Mouse (Mus musculus): ENCODE results near the gene Agap2. TPM values are rescaled to one million over a fixed set of nuclear protein-coding genes. Genes with fewer than 3 reads are reported as not detected.
"Not testable (repeated sequence)": the region's sequence is repeated elsewhere in the genome, so short reads cannot be mapped to it uniquely, and the experiment has no call there.

Agap2 gene
- polyA plus RNA-seq, 1 experiment from 2014 or later = 8.1 TPM

DNA sequence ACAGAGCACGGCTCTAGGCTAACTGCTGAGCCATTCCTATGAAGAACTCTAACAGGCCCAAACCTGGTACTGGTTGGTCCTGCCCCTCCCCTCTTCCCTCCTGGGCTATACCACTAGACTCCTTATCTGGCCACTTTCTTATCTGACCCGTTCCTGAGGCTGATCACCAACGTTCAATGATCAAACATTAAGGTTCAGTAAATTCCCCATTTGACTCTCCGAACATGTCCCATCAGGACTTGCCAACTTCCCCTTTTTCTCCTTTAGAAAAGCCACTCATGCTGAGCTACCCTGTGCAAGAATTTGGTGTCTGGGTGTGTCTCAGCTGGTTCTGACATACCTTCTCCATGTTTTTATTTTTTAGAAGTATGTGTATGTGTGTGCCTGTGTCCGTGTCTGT is 51.5 kb downstream of the Agap2 start:
- no peak overlapping the region for H3K4me2 ChIP-seq (ENCODE audit: low read length)
- H3K4me1 ChIP-seq (ENCODE audit: control insufficient read depth, insufficient read depth, low read length) = peaks cover 17% of the 10 kb centered on the region; the same call in 1 of the 2 replicates
- H3K9ac ChIP-seq (replicated peaks; ENCODE audit: low read length) = no peak overlapping the region
- H3K9me3 ChIP-seq (ENCODE audit: control insufficient read depth, low read length) = no peaks in the 10 kb centered on the region
- H3K4me3 ChIP-seq (replicated peaks; ENCODE audit: low read depth, low read length) = no peak overlapping the region
- H3K36me3 ChIP-seq (ENCODE audit: control insufficient read depth, insufficient read depth, low read length) = no peaks in the 10 kb centered on the region
- no peak for DNase-seq
- H3K27me3 ChIP-seq (ENCODE audit: control insufficient read depth, insufficient read depth, low read length) = no peaks in the 10 kb centered on the region
- no peak overlapping the region for H3K27ac ChIP-seq (replicated peaks; ENCODE audit: low read depth, low read length)
- no peak for ATAC-seq (ENCODE audit: low FRiP score, low TSS enrichment)
- WGBS = 88% methylated on average over 5 of the region's 5 CpGs

DNA sequence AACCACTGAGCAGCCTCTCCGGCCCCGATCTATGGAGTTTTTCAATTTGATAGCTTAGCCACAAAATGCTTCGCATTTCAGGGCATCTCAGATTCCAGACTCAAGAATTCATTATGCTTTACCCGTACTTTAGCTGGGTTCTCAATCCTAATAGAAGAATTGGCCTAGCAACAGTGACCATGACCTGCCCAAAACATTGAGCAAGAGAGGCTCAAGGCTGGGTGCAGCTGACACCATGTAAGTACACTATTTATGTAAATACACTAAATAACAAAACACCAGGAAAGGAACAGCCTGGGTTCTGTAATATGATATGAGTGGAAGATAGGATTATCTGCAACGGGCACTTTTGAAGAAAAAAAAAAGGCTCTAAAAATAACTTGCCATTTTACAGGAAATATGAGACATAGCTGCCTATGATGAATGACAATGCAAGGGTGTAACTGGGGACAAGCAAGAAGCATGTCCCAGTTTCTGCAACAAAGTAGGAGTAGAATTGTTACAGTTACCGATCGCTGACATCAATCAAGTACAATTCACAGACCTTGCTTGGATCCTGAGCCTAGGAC is 52.7 kb downstream of the Agap2 start:
- Histone ChIP-seq H3K4me1 (ENCODE audit: control insufficient read depth, insufficient read depth, low read length) (peaks cover 6% of the 10 kb centered on the region; the same call in 1 of the 2 replicates), H3K4me2 (ENCODE audit: low read length) (no peak overlapping the region), H3K4me3 (replicated peaks; ENCODE audit: low read depth, low read length) (no peak overlapping the region), H3K9me3 (ENCODE audit: control insufficient read depth, low read length) (no peaks in the 10 kb centered on the region), H3K27me3 (ENCODE audit: control insufficient read depth, insufficient read depth, low read length) (no peaks in the 10 kb centered on the region), H3K27ac (replicated peaks; ENCODE audit: low read depth, low read length) (no peak overlapping the region), H3K36me3 (ENCODE audit: control insufficient read depth, insufficient read depth, low read length) (no peaks in the 10 kb centered on the region), H3K9ac (replicated peaks; ENCODE audit: low read length) (no peak overlapping the region)
- no peak for ATAC-seq (ENCODE audit: low FRiP score, low TSS enrichment)
- no peak for DNase-seq
- 88% methylated on average over 7 of the region's 7 CpGs for WGBS

DNA sequence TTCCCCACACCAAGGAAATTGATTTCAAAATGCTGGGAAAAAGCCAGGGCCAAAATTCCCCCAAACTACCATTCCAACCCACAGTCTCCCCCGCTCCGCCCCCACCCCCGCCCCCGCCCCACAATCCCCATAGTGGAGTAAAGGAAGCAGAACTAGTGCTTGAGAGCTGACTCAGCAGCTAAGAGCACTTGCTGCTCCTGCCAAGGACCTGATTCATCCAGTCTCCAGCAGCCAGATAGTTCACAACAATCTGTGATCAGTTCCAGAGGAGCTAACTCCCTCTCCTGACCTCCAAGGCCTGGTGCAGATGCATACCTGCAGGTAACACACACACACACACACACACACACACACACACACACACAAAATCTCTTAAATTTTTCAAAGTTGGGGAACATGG is 54.3 kb downstream of the Agap2 start:
- Histone ChIP-seq H3K4me3 (replicated peaks; ENCODE audit: low read depth, low read length) (no peak overlapping the region), H3K9ac (replicated peaks; ENCODE audit: low read length) (no peak overlapping the region), H3K27ac (replicated peaks; ENCODE audit: low read depth, low read length) (no peak overlapping the region), H3K4me1 (ENCODE audit: control insufficient read depth, insufficient read depth, low read length) (no peaks in the 10 kb centered on the region), H3K9me3 (ENCODE audit: control insufficient read depth, low read length) (no peaks in the 10 kb centered on the region), H3K27me3 (ENCODE audit: control insufficient read depth, insufficient read depth, low read length) (no peaks in the 10 kb centered on the region), H3K36me3 (ENCODE audit: control insufficient read depth, insufficient read depth, low read length) (no peaks in the 10 kb centered on the region), H3K4me2 (ENCODE audit: low read length) (no peak overlapping the region)
- ATAC-seq (ENCODE audit: low FRiP score, low TSS enrichment) (no peak), DNase-seq (no peak)
- 80% methylated on average over 4 of the region's 4 CpGs for WGBS

DNA sequence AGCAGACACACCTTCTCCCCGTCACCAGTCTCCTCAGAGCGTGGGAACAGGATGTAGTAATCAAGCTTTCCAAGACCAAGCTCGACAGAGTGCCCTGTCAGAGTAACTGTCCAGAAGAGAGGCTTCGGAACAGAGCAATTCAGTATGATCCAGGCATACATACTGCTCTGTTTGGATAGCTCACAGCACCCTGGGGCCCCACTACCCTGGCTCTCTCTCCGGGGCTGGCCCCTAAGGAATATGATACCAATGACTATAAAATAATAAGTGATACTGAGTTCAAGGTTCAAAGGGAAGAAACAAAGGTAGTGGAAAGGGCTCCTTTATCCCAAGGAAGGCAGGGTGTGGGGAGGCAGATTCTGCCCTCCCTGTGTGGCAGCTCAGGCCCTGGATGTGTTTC is 57.4 kb downstream of the Agap2 start:
- Histone ChIP-seq H3K4me2 (ENCODE audit: low read length) (no peak overlapping the region), H3K4me3 (replicated peaks; ENCODE audit: low read depth, low read length) (no peak overlapping the region)
- 79% methylated on average over 5 of the region's 5 CpGs for WGBS

DNA sequence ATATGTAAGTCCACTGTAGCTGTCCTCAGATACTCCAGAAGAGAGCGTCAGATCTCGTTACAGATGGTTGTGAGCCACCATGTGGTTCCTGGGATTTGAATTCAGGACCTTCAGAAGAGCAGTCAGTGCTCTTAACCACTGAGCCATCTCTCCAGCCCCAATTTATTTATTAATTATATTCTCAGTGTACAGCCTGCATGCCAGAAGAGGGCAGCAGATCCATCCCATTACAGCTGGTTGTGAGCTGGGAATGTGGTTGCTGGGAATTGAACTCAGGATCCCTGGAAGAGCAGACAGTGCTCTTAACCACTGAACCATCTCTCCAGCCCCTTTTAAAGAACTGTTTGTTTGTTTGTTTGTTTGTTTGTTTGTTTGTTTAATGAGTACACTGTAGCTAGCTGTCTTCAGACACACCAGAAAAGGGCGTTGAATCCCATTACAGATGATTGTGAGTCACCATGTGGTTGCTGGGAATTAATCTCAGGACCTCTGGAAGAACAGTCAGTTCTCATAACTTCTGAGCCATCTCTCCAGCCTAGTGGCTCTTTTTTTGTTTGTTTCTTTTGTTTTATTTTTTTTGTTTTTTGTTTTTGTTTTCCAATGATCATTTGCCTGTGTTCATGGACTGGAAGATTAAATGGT is 59.4 kb downstream of the Agap2 start:
- H3K27me3 ChIP-seq (ENCODE audit: control insufficient read depth, insufficient read depth, low read length); H3K36me3 ChIP-seq (ENCODE audit: control insufficient read depth, insufficient read depth, low read length); H3K27ac ChIP-seq (replicated peaks; ENCODE audit: low read depth, low read length); H3K4me2 ChIP-seq (ENCODE audit: low read length); H3K9me3 ChIP-seq (ENCODE audit: control insufficient read depth, low read length); H3K4me3 ChIP-seq (replicated peaks; ENCODE audit: low read depth, low read length); H3K9ac ChIP-seq (replicated peaks; ENCODE audit: low read length); ATAC-seq (ENCODE audit: low FRiP score, low TSS enrichment); H3K4me1 ChIP-seq (ENCODE audit: control insufficient read depth, insufficient read depth, low read length): not testable (repeated sequence)
- DNase-seq = peak; percentile 25
- 88% methylated on average over 3 of the region's 3 CpGs for WGBS

More for the DNA sequence above, 57.4 kb downstream of the Agap2 start:
- Histone ChIP-seq H3K27me3 (ENCODE audit: control insufficient read depth, insufficient read depth, low read length) (no peaks in the 10 kb centered on the region), H3K36me3 (ENCODE audit: control insufficient read depth, insufficient read depth, low read length) (no peaks in the 10 kb centered on the region), H3K9me3 (ENCODE audit: control insufficient read depth, low read length) (no peaks in the 10 kb centered on the region), H3K27ac (replicated peaks; ENCODE audit: low read depth, low read length) (no peak overlapping the region), H3K9ac (replicated peaks; ENCODE audit: low read length) (no peak overlapping the region), H3K4me1 (ENCODE audit: control insufficient read depth, insufficient read depth, low read length) (no peaks in the 10 kb centered on the region)
- DNase-seq = no peak
- no peak for ATAC-seq (ENCODE audit: low FRiP score, low TSS enrichment)

DNA sequence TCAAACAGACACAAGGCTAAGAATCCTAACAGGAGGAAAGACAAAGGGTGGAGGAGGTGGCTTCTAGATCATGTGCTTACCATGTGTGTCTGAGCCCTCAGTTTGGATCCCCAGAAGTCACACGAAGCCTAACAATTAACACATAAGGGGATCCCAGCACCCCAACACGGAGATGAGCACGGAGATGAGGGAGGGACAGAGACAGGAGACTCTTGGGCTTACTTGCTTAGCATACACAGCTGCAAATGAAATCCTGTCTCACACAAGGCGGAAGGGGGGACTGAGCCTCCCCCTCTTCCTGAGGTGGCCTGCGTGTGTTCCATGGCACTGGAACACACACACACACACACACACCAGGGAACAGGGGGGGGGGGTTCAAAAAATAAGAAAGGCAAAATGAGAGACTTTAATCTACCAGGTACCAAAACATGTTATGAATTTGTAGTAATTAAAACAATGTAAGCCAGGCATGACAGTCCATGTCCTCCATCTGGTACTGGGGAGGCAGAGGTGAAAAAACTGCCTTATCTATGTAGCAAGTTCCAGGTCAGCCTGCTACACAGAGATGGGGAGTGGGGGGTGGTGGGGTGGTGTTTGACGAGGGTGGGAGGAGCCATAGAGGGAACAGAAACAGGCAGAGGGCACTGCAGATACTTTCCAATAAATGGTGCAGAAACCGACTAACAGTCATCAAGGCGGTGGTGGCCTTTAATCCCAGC is 60.2 kb downstream of the Agap2 start:
- Histone ChIP-seq H3K36me3 (ENCODE audit: control insufficient read depth, insufficient read depth, low read length) (no peaks in the 10 kb centered on the region), H3K4me1 (ENCODE audit: control insufficient read depth, insufficient read depth, low read length) (no peaks in the 10 kb centered on the region), H3K4me2 (ENCODE audit: low read length) (no peak overlapping the region), H3K27me3 (ENCODE audit: control insufficient read depth, insufficient read depth, low read length) (no peaks in the 10 kb centered on the region), H3K4me3 (replicated peaks; ENCODE audit: low read depth, low read length) (no peak overlapping the region), H3K27ac (replicated peaks; ENCODE audit: low read depth, low read length) (no peak overlapping the region), H3K9ac (replicated peaks; ENCODE audit: low read length) (no peak overlapping the region), H3K9me3 (ENCODE audit: control insufficient read depth, low read length) (no peaks in the 10 kb centered on the region)
- DNase-seq (no peak), ATAC-seq (ENCODE audit: low FRiP score, low TSS enrichment) (no peak)
- WGBS = 58% methylated on average over 8 of the region's 8 CpGs

DNA sequence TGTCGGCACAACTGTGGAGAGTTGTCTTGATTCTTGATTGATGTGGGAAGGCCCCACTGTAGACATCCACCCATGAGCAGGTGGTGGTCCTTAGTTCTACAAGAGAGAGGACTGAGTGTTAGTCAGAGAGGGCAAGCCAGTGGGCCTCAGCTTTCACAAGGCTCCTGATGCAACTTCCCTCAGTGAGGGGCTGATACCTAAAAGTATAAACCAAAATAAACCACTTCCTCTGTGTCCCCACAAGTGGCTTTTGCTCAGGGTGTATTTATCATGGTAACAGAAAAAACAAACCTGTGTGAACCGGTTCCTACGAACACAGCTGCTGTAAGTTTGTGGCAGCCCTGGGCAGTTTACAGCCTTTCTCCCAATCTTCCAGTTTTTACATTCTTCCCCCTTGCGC is 61.4 kb downstream of the Agap2 start:
- H3K9me3 ChIP-seq (ENCODE audit: control insufficient read depth, low read length) = no peaks in the 10 kb centered on the region
- H3K27me3 ChIP-seq (ENCODE audit: control insufficient read depth, insufficient read depth, low read length) = no peaks in the 10 kb centered on the region
- H3K27ac ChIP-seq (replicated peaks; ENCODE audit: low read depth, low read length) = no peak overlapping the region
- no peak for DNase-seq
- WGBS = 95% methylated on average over 4 of the region's 4 CpGs
- no peak overlapping the region for H3K4me2 ChIP-seq (ENCODE audit: low read length)
- no peaks in the 10 kb centered on the region for H3K36me3 ChIP-seq (ENCODE audit: control insufficient read depth, insufficient read depth, low read length)
- no peak for ATAC-seq (ENCODE audit: low FRiP score, low TSS enrichment)
- H3K4me1 ChIP-seq (ENCODE audit: control insufficient read depth, insufficient read depth, low read length) = no peaks in the 10 kb centered on the region
- no peak overlapping the region for H3K4me3 ChIP-seq (replicated peaks; ENCODE audit: low read depth, low read length)
- no peak overlapping the region for H3K9ac ChIP-seq (replicated peaks; ENCODE audit: low read length)

DNA sequence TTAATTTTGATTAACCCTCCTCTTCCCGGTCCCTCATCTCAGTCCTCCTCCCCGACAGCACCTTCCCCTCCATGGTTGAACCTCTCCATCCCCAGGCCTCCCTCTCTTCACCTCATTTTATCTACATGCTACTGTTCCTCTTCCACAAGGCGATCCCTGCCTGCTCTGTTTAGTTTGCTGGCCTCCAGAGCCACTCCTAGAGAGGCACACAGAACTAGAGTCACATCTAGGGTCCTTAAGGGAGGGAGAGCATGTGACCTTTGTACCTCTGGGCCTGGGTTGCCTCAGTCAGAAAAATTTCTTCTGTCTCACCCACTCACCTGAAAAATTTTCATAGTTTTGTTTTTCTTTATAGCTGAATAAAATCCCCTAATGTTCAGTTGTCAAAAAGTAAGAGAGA is 62.8 kb downstream of the Agap2 start:
- no peak overlapping the region for H3K4me2 ChIP-seq (ENCODE audit: low read length)
- ATAC-seq (ENCODE audit: low FRiP score, low TSS enrichment) = no peak
- no peak for DNase-seq
- no peaks in the 10 kb centered on the region for H3K9me3 ChIP-seq (ENCODE audit: control insufficient read depth, low read length)
- no peaks in the 10 kb centered on the region for H3K4me1 ChIP-seq (ENCODE audit: control insufficient read depth, insufficient read depth, low read length)
- H3K36me3 ChIP-seq (ENCODE audit: control insufficient read depth, insufficient read depth, low read length) = no peaks in the 10 kb centered on the region
- 90% methylated on average over 3 of the region's 3 CpGs for WGBS
- no peak overlapping the region for H3K27ac ChIP-seq (replicated peaks; ENCODE audit: low read depth, low read length)
- H3K4me3 ChIP-seq (replicated peaks; ENCODE audit: low read depth, low read length) = no peak overlapping the region
- no peaks in the 10 kb centered on the region for H3K27me3 ChIP-seq (ENCODE audit: control insufficient read depth, insufficient read depth, low read length)
- H3K9ac ChIP-seq (replicated peaks; ENCODE audit: low read length) = no peak overlapping the region
